Mouse (Mus musculus) kidney, adult 9 months (tissue): ENCODE results near the gene Ror2.

ENCODE experiments used
- DNase-seq: peaks from one replicate; pipeline ENCODE4 v3.0.0; 2022

Gene Ror2

DNA sequence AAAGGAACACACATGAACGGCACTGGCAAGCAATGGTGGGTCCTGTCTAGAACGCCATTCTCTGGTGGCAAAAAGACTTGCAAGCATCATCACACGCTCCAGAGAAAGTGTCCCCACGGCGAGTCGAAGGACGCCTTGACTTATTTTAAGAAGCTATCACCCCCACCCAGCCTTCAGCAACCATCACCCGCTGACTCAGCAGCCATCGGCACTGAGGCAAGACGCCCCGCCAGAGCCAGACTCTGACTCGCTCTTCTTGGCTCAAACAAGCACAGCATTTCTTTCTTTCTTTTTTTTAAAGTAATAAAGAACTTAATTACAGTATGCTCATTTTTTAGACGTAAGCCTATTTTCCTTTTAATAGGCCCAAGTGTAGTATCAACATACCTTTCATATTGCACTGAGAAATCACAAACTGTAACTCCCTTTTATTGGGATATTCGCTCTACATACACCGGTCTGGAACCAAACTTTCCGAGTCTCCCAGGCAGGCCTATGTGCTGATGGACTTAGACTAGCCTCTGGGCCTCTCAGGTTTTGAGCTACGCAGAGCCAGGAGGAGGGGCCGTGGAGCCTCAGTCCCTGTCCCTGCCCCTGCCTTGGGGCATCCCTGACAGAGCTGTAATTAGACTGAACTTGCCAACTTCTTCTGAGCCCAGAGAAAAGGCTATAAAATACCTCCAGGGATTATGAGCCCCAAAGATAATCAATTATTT lies 55.3 kb downstream of the Ror2 start:
- no peak for DNase-seq

DNA sequence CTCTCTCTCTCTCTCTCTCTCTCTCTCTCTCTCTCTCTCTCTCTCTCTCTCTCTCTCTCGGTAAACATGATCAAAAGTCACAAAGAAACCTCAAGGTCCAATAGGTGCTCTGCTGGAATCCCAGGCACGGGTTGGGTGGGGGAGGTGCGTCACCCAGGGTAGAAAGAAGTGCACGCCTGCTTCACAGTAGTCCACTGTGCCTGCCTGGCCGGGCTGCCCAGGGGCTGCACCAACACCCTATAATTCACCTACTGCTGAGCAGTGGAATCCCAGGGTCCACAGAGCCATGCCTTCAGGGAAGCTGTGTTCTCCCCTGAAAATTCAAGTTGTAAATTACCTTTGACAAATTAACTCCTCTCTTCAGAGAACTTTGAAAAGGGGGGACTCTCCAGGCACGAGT lies 58.9 kb downstream of the Ror2 start:
- DNase-seq, result no peak

DNA sequence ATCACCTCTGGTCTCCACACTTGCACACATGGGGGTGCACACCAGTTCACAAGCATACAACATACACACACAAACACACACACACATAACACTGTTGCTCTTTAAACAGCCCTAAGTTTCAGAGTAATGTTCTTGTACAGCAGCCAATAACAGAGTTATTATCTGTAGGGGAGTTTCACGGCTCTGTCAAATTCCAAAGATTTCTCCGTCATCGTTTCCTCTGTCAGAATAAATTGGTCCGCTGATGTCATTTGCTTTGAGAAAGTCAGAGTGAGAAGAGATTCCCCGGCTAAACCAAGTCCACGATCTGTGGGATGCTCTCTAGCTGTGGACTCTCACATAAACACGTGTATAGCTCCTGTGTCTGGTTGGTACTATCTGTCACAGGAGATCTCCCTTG lies 59.5 kb downstream of the Ror2 start:
- no peak for DNase-seq

DNA sequence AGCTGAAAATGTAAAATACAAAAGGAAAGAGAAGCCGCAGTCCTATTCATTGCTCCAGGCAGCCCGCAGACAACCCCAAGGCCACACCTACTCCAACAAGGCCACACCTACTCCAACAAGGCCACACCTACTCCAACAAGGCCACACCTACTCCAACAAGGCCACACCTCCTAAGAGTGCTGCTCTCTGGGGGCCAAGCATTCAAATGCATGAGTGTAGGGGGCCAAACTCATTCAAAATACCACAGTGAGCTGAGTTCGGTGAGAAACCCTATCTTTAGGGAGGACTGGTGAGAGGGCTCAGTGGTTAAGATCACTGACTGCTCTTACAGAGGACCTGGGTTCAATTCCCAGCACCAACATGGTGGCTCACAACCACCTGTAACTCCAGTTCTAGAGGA lies 60.0 kb downstream of the Ror2 start:
- no peak for DNase-seq

DNA sequence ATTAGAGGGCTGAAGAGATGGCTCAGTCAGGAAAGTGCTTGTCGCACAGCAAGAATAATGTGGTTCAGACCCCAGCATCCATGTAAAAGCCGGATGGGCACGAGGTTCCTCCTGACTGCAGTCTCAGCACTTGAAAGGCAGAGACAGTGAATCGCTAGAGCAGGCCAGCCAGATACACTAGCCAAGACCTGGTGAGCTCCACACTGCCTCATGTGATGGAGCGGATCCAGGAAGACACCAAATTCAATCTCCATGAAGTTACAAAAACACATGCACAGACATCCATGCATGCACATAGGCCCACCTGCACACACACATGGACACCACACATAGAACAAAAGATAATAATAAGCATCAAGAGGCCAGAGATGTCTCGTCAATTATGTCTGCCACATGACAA lies 64.7 kb downstream of the Ror2 start:
- DNase-seq, result no peak

DNA sequence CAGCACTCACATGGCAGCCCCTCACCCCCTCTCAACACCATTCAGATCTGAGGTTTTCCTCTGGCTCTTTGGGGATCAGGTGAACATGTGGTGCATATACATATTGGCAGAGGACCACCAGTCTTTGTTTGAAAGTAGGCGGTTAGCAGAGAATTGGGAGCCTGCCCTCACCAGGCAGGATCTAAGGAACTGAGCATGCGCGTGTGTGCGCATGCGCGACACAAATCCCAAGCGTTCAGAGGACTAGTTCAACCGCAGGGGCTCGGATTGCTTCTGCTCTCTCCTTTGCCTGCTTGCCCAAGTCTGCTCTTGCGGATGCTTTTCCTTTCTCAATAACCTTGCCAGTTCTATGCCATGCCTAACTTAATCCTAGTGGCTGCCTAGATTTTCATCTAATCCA lies 66.0 kb downstream of the Ror2 start:
- no peak for DNase-seq

DNA sequence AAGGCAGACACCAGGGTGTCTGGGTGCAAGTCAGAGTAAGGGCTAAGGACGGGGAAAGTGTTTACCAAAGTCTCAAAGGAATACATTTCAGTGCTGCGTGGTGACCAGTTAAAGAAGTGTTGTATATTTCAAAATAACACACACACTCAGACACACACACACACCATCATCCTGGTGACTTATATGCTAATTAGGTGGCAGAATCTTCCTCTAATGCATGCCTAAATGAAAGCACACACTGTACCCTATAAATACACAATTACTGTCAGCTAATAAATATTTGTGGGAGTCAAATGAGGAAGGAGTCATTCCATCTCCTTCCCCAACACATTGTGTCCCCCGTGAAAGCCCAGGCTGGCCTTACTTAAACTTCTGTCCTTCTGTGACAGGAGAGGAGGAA lies 66.5 kb downstream of the Ror2 start:
- DNase-seq, result no peak

DNA sequence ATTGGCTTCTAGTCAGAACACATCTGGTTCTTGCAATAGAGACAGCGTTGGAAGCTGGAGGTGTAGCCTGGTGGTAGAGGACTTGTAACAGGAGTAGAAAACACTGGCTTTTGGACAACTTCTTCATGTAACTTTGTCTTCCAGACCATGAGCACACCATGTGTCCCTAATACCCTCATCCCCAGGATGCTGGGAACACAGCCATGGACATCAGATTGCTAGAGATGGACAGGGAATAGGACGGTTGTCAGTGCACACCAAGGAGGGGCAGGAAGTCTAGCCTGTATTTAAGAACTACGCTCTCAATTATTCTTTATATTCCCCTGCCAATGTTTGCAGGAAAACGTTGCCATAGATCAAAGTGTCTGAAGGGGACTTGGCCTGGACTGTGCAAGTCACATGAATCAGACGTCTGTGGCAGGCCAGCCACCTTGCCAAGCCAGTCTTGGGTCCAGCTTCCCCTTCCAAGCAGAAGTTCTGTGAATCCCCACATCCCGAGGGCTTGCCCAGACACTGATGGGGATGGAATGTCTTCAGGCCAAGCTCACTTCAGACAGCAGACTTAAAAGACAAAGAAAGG lies 68.4 kb downstream of the Ror2 start:
- peak; percentile 21 for DNase-seq

DNA sequence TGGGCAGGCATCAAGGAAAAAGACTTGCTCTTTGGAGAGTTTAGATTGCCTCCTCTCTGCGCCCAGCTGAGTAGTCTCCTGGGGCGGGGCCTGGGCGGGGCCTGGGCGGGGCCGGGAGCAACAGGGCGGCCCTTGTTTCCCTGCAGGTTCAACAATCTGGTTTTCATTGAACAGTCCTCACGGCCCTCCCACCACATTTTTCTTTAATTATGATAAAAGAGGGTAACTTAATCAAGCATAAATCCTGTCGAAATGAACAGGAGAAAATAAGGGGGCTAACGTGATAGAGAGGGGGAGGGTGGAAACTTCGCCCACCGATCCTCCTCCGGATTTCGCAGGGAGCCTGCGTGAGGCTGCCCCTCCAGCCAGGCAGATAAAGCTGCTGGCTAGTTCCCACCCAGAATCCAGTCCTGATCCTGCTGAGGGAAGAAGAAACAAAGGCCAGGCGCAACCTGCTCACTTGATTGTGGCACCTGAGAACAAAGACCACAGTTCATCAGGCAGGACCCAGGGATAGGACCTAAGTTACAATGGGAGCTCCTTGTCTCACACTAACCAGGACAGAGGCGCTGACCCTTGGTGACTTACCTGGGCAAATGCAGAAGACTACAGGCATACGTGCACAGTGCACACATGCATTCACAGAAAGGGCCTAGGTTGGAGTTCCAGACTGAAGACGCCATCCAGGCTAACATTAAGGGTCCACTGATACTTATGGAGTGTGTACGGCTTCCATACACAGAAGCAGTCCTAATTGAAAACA lies 73.8 kb downstream of the Ror2 start:
- no peak for DNase-seq

DNA sequence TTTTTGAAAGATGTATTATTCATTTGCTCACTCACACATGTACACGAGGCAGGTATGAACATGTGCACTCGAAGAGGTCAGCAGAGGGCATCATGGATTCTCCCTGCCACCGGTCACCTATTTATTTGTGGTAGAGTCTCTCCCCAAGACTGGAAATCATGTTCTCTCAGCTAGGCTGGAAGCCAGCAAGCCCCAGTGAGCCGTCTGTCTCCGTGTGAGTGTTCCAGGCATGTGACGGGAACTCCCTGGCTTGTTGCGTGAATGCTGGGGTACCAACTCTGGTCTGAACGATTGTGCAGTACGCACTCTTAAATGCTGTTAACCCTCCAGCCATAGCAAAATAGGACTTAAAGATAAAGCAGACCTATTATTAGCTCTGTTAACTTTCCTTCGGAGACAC lies 77.4 kb downstream of the Ror2 start:
- DNase-seq, result no peak

DNA sequence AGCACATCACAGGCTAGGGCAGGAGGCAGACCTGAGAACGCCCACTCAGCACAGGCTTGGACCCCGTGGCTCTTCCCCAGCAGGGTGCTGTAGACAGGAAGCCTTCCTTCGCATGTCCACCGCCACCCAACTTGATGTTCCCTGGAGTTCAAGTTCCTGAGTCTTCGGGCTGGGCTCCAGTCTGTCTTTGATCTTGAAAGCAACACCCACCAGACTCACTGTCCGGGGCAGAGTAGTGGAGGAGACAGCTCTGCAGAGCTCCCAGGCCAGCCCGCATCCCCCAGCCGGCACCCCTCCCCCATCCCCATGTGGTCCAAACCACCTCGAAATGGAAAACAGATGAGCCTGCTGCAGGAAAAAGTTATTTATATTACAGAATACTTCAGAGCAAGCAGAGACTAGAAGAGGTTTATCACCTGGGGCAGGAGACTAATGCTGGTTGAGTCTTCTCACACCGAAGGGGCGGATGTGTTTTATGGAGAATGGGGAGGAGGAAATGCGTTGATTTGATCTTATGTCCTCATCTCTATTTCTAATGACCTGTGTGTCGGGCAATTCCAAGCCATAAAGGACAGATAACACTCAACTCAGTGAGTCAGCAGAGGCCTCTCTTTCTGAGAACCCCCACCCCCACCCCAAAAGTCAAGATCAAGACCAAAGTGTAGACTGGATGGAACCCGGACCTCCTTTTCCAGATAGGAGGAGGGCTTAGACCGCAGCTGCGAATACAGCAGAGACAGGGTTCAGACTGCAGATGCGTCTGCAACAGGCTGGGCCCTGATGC lies 80.6 kb downstream of the Ror2 start:
- DNase-seq, result no peak

DNA sequence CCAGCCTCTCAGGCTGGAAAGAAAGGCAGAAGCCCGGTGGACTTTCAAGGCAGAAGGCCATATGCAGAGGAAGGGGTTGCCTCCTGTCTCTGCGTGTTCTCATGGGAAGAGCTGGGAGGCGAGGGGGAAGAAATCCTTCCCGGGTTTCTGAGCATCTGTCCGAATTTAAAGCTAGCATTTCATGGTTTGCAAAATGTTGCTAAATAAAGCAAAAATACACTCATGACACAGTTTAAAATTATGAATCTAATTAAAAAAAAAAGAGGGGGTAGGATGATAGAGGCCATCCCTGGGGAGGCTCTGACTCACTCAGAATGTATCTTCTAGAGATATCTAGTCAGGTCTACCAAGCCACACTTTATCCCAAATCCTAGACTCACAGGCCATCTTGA lies 83.5 kb downstream of the Ror2 start:
- no peak for DNase-seq

DNA sequence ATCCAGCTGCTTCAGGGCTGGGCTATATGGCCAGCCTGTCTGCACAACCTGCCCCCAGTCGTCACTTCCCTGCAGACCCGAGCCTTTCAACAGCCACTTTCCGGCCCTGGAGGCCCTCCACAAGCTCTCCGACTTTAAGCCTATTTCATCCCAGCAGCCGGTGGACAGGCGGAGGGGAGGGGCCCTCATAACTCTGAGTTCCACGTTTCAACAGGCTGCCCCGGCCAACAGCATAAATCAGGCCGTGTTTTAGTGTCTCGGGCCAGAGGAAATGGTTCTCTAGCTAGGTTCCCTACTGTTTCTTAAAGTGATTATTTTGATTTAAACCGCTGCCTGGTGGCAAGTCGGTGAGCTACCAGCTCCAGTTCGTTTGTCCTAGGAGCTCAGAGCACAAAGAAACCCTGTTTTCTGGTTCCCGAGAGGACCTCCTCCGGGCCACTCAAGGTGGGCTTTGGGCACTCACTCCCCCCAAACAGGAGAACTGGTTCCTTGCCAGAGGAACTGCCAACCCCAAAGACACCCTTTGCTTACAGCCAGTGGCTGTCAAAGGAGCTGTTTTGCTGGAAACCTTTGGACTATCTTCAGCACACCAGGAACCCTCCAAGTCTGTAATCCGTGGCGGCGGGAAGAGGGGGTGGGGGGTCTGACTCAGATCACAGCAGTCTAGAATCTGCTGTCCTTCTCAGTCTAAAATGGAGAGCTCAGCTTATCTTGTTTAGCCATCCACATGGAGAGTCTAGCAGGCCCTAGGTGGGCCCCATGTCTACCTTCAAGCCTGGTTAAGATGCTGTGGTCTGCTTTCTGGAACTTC lies 84.1 kb downstream of the Ror2 start:
- peak; percentile 54 for DNase-seq

DNA sequence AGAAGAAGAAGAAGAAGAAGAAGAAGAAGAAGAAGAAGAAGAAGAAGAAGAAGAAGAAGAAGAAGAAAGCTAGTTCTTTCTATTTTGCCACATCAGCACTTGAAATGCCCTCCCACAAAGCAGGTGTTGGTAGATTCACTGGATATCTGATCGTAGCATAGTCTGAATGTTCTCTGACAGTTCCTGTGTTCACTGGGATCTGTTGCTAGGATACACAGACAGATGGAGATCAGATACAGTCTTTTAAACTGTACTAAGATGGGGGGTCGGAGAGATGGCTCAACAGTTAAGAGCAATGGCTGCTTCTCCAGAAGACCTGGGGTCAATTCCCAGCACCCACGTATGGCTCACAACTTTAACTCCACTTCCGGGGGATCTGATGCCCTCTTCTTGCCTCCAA lies 85.8 kb downstream of the Ror2 start:
- no peak for DNase-seq

DNA sequence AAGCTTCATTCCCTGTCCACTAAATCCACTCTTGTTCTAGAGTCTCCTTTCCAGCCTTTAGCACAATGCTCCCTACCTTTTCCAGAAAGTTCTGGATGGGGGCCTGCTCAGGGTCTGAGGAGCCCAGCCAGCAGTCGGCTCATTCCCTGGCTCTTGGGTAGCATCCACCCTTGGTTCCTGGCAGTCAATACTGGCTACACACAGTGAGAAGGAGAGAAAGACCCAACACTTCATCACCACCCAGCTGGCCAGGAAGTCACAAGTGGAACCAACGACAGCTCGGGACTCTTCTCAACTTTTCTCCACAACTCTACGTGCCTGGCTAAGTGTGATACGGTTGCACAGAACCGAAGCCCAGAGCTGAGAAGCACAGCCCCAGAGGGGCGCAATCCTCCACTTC lies 86.7 kb downstream of the Ror2 start:
- DNase-seq, result no peak

DNA sequence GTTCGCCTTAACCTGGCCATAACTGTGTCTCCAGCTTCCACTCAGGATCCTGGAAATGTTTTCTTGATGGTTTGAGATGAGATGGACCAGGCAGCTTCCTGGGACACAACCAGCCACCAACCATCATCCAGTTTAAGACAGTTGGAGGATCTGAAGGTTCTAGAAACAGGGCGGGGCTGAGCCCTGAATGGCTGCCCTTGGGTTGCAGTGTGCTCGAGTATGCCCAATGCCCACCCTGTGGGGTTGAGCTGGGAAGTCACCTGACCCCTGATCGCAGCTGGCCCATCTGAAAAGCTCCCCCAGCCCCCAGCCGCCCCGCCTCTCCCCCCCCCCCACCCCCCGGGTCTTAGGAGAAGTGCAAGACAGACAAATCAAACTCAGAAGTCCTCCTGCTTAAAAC lies 89.2 kb downstream of the Ror2 start:
- DNase-seq, result no peak

DNA sequence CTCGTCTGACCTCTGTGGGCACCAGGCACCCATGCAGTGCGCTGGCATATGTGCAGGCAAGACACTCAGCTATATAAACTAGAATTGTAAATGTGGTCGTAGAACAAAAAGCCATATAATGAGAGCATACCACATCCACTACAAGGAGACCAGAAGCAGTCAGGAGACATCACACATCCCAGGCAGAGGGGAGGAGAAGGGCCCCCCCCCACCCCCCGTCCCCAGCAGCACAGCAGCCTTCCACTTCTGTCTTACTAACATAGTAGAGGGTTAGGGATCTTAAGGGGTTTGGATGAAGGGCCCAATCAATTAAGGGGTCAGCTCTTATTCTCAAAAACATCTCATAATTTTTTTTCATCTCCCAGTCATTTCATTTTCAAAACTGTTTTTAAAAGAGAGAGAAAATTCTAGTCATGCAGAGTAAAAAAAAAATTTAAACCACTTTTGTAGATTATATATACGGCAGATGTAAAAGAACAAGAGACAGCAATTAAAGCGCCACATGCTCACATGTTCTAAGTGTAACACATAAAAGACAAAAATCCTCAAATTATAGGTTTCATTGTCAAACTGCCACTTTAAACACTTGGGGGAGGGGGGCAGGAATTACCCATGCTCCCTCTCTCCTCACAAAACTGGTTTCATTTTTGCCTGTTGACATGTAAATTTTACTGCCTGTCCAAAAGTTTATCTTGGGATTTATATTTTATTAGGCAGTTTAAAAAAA lies 89.8 kb downstream of the Ror2 start:
- no peak for DNase-seq

DNA sequence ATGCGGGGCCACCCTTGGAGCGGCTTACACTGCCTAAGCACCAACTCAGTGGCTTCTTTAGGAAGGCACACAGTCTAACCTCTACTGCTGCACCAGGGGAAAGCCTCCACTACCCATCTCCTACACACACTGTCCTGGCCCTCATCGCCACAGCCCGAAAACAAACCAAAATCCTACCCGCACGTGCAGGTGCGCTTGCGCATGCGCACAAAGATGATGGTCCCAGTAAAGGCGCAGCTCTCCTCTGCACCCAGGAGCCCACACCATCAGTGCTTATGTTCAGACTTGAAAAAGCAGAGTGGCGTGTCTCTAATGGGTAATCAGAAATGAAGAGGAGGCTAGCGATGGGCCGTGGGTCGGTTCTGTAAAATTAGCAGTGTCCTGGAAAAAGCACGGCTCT lies 91.6 kb downstream of the Ror2 start:
- no peak for DNase-seq

DNA sequence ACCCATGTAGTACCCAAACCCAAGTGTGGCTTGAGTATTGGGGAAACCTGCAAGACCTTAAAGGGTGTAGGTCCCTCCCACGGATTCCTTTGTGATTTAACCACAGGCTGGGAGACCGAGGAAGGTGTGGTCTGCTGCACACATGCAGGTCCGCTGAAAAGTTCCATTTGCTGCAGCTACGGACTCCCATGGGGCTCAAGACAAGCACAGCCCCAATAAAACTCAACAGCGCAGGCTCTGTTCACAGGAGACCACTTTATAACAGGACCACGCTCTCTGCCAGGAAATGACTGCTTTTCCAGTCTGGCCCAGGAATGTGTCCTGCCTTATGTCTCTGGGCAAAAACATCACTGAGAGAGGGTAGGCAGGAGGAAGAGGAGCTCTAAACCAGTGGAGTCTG lies 92.2 kb downstream of the Ror2 start:
- no peak for DNase-seq

DNA sequence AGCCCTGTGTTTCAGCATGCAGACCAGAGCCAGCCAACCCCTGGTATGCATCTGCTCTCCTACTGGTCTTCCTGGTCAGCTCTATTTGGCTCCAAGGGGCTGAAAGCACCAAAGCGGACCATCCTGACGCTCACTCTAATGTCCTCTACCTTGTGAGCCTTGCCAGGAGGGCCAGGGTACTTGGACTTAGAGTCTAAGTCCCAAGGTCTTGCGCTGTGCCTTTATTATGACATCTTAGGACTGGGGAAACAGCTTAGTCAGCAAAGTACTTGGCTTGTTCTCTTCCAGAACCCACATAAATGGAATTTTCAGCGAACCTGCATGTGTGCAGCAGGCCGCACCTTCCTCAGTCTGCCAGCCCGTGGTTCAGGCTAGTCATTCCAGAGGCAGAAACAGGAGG lies 93.6 kb downstream of the Ror2 start:
- peak; percentile 24 for DNase-seq

DNA sequence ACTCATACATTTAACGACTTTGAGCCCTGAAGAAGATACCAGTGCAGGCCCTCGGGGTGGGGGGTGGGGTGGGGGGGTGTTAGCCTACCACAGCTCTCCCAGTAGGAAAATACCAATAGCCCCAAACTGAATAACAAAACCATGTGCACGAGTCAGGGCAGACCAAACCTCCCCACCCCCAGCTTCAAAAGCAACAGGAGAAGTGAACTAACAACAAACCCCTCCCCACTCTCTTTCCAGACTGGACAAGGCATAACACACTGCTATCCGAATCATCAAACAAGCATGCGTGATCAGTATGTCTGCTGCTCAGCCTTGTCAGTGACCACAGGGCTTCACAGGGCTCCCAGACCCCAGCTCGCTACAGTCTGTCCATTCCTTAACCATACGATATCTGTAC lies 94.3 kb downstream of the Ror2 start:
- DNase-seq, result no peak

DNA sequence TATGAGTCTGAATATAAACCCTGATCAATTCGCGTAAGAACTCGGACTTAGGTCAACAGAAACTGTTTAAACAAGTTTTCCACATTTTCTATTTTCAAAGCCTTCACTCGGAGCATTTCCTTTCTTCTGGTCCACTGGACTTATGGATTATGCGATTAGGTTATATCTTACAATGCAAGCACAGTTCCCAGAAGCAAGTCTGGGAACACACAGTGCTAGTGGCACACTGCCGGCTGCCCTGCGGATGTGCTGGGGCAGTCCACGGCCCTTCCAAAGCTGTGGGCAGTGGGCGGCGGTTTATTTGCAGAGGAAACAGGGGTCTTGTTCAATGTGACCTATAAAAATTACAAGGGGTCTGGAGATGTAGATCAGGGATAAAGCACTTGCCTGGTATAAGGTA lies 97.0 kb downstream of the Ror2 start:
- no peak for DNase-seq
